Mouse (Mus musculus) E14TG2a.4 (cell line): Measurements from ENCODE around the gene Tmem86b.

Experiments
- CTCF ChIP-seq: conservative IDR thresholded peaks from 2 replicates; pipeline ENCODE4 v1.5.1; 2014; ENCODE audit warnings: low read length
- POU5F1 ChIP-seq: IDR thresholded peaks from 2 replicates; pipeline ENCODE4 v1.6.1; 2014; ENCODE audit warnings: low read length, borderline replicate concordance

GRCm38 (mm10) chr7:4612956-4613355 is 18.3 kb downstream of the Tmem86b start:
- TF ChIP-seq CTCF (no peak), POU5F1 (no peak)
